Mouse (Mus musculus) right cerebral cortex, postnatal 25 days (tissue): ENCODE measurements around the gene Slc27a4.

Experiments used
- DNase-seq: peaks from one replicate; pipeline ENCODE4 v3.0.0; 2022

The Slc27a4 gene

GRCm38 (mm10) chr2:29858748-29859473 lies 56.5 kb downstream of the Slc27a4 start:
- peak; percentile 37 for DNase-seq

DNA sequence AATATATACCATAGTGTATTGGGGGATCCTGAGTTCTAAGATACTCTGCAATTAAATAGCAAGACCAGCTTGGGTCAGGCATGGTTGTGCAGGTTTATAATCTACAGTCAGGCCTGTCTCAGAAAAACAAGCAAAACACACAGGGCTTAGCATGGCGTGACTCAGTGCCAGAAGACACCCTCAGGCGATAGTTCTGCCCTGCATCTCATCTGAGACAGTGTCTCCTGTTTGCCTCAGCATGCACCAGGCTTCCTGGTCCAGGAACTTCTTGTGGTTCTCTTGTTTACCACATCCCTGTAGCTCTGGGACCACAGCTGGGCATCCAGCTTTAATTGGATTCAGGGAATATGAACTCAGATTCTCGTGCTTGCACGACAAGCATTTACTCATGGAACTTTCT lies 62.7 kb downstream of the Slc27a4 start:
- no peak for DNase-seq
